In the genomic region with DNA sequence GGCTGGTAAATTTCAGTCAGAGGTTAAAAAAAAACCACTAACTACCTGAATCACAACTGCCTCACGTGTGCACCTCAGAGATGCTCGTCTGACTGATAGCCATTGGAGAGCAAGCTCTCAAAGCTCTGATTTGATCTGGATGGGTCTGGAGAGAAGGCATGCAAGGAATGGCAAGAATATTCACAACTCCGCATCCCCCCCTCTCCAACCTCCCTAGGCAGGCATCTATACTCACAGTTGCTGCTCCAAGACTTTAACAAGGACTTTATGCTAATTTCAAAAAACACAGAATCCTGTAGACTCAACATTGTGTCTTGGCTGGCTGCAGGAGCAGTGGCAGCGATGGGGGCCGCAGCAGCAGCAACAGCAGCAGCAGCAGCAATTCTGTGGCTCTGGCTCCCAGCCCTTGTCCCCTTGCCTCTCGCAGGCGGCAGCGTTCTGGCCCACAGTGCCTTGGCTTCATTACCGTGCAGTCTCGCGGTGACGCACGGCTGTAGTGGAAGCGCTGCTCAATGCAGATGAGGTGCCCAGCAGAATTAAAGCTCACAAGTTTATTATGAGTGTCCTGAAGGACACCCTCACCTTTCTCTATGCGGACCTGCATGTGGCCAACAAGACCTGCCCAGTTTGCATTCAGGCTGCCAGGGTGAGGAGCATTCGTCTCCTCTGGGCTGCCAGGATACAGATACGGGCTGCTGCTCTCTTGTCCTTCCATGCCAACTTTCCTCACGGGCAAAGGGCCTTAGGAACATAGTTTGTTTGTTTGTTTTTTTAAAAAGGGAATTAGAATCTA, we compare ENCODE assay signal across 8 mouse cellular contexts.
DNase-seq lines count a peak whose midpoint lies in the region.

No protein-coding gene starts in this region.

- peak overlapping the region; percentile 81 for H3K27ac ChIP-seq in heart, embryonic 10.5 days

- no peaks in the 10 kb centered on the region for H3K9me3 ChIP-seq in heart, embryonic 10.5 days

- H3K4me1 ChIP-seq in heart, embryonic 10.5 days = peaks cover 58% of the 10 kb centered on the region

- 53% methylated on average over 18 of the region's 18 CpGs for WGBS in heart, embryonic 10.5 days

- no peaks in the 10 kb centered on the region for H3K36me3 ChIP-seq in heart, embryonic 10.5 days

- DNase-seq in ovary, postnatal 36 days (ENCODE audit: low spot score) = peak; percentile 39
- no peak for DNase-seq in ovary, postnatal 10 days (ENCODE audit: low spot score)
- no peak for DNase-seq in heart, embryonic 10.5 days (ENCODE audit: low spot score)
- DNase-seq in kidney, postnatal 14 days = peak; percentile 56
- peak; percentile 46 for DNase-seq in right cerebral cortex, postnatal 14 days
- DNase-seq in urinary bladder, postnatal 10 days (ENCODE audit: low spot score) = no peak
- DNase-seq in urinary bladder, adult 18-20 months (ENCODE audit: low spot score in 2 of 2) = no peak
- no peak for DNase-seq in adrenal gland, postnatal 14 days

- no peaks in the 10 kb centered on the region for H3K27me3 ChIP-seq in heart, embryonic 10.5 days (ENCODE audit: insufficient read depth, poor library complexity, severe bottlenecking)

- peak overlapping the region; percentile 35 for H3K4me3 ChIP-seq in heart, embryonic 10.5 days

Comparison
In these comparisons a context has a peak if more than half of its experiments do, and no peak if none do; other contexts are left out.
1. DNase-seq: peak in ovary, postnatal 36 days (single experiment), kidney, postnatal 14 days (single experiment) and right cerebral cortex, postnatal 14 days (single experiment); none in ovary, postnatal 10 days (single experiment), heart, embryonic 10.5 days (single experiment), urinary bladder, postnatal 10 days (single experiment), urinary bladder, adult 18-20 months (0 of 2) and adrenal gland, postnatal 14 days (single experiment).